Mouse (Mus musculus) left cerebral cortex, adult 9 months (tissue): ENCODE data around the gene Slc44a2.

Experiments
- DNase-seq, 2 experiments: peaks; one replicate each; pipeline ENCODE4 v3.0.0; 2022; ENCODE audit warnings: low spot score in 2 of 2

Gene Slc44a2

GRCm38 (mm10) chr9:21370876-21371275, 50.4 kb downstream of the Slc44a2 start:
- DNase-seq: no peak

- DNase-seq: no peak
Observed at GRCm38 (mm10) chr9:21372508-21372907, 52.0 kb downstream of the Slc44a2 start.

GRCm38 (mm10) chr9:21379195-21379594, 58.7 kb downstream of the Slc44a2 start:
- DNase-seq: no peak

GRCm38 (mm10) chr9:21380868-21381267, 60.4 kb downstream of the Slc44a2 start:
- DNase-seq: no peak

- no peak for DNase-seq
Observed at GRCm38 (mm10) chr9:21383966-21384365, 63.5 kb downstream of the Slc44a2 start.

GRCm38 (mm10) chr9:21392646-21393175, 72.2 kb downstream of the Slc44a2 start:
- no peak for DNase-seq

- DNase-seq: no peak
Observed at GRCm38 (mm10) chr9:21395692-21396091, 75.2 kb downstream of the Slc44a2 start.

- no peak for DNase-seq
Observed at GRCm38 (mm10) chr9:21397170-21397569, 76.7 kb downstream of the Slc44a2 start.

GRCm38 (mm10) chr9:21401042-21401441, 80.5 kb downstream of the Slc44a2 start:
- DNase-seq: no peak

GRCm38 (mm10) chr9:21402764-21403253, 82.3 kb downstream of the Slc44a2 start:
- no peak for DNase-seq

GRCm38 (mm10) chr9:21403745-21404144, 83.2 kb downstream of the Slc44a2 start:
- DNase-seq: no peak
